22 mouse cellular contexts compared by ENCODE assay signal in genomic region chr12:70640186-70640585, GRCm38 (mm10).
DNase-seq lines count a peak whose midpoint lies in the region; ATAC-seq and TF ChIP-seq lines count a peak whose summit lies in the region.
"Had no signal": no experiment of that assay in that cellular context is flagged by ENCODE, and none has a peak within 500 bp of the region (broad histone marks: within the 10 kb centered on the region; RNA-seq: fewer than 3 reads in every experiment).

No protein-coding gene starts in this region.

- no peak for ATAC-seq in heart, embryonic 12.5 days (ENCODE audit: insufficient number of reproducible peaks, low FRiP score)
- no peak for ATAC-seq in intestine, embryonic 14.5 days (replicated peaks; ENCODE audit: low FRiP score, low TSS enrichment, low read depth)
- no peak for ATAC-seq in intestine, postnatal 0 days
- no peak for ATAC-seq in midbrain, embryonic 11.5 days (ENCODE audit: low FRiP score)
- no peak for ATAC-seq in midbrain, postnatal 0 days (ENCODE audit: low FRiP score)
- ATAC-seq: activated CD4-positive, CD25-positive, alpha-beta regulatory T cell, adult 4 months; CD4-positive, CD25-positive, alpha-beta regulatory T cell, adult 4 months; Patski had no signal

- H3K9me3 ChIP-seq in heart, embryonic 12.5 days (replicated peaks), result no peaks in the 10 kb centered on the region
- no peaks in the 10 kb centered on the region for H3K9me3 ChIP-seq in intestine, embryonic 14.5 days (ENCODE audit: control insufficient read depth, low read length)
- no peaks in the 10 kb centered on the region for H3K9me3 ChIP-seq in intestine, postnatal 0 days (ENCODE audit: control insufficient read depth)
- H3K9me3 ChIP-seq in midbrain, embryonic 11.5 days (ENCODE audit: control insufficient read depth, low read length), result no peaks in the 10 kb centered on the region
- no peaks in the 10 kb centered on the region for H3K9me3 ChIP-seq in midbrain, postnatal 0 days (ENCODE audit: low read length)
- H3K9me3 ChIP-seq: G1E had no signal

- no peak overlapping the region for H3K27ac ChIP-seq in heart, embryonic 12.5 days (ENCODE audit: poor library complexity, severe bottlenecking)
- H3K27ac ChIP-seq in intestine, embryonic 14.5 days (ENCODE audit: low read depth), result no peak overlapping the region
- no peak overlapping the region for H3K27ac ChIP-seq in intestine, postnatal 0 days (ENCODE audit: low read depth, low read length)
- H3K27ac ChIP-seq in midbrain, embryonic 11.5 days (ENCODE audit: low read depth, low read length), result no peak overlapping the region
- no peak overlapping the region for H3K27ac ChIP-seq in midbrain, postnatal 0 days (ENCODE audit: low read depth, low read length)

- H3K4me1 ChIP-seq in heart, embryonic 12.5 days (replicated peaks), result no peaks in the 10 kb centered on the region
- H3K4me1 ChIP-seq in intestine, embryonic 14.5 days (replicated peaks; ENCODE audit: control insufficient read depth, insufficient read depth, low read length), result no peaks in the 10 kb centered on the region
- no peaks in the 10 kb centered on the region for H3K4me1 ChIP-seq in intestine, postnatal 0 days (replicated peaks; ENCODE audit: control insufficient read depth, insufficient read depth, low read length)
- H3K4me1 ChIP-seq in midbrain, embryonic 11.5 days (ENCODE audit: control insufficient read depth, insufficient read depth, low read length), result no peaks in the 10 kb centered on the region
- no peaks in the 10 kb centered on the region for H3K4me1 ChIP-seq in midbrain, postnatal 0 days (ENCODE audit: insufficient read depth, low read length)

- H3K4me2 ChIP-seq in heart, embryonic 12.5 days, result no peak overlapping the region
- H3K4me2 ChIP-seq in intestine, embryonic 14.5 days (ENCODE audit: low read length), result no peak overlapping the region
- H3K4me2 ChIP-seq in intestine, postnatal 0 days (replicated peaks; ENCODE audit: low read depth), result no peak overlapping the region
- no peak overlapping the region for H3K4me2 ChIP-seq in midbrain, embryonic 11.5 days
- H3K4me2 ChIP-seq in midbrain, postnatal 0 days (ENCODE audit: low read depth, low read length, poor library complexity, severe bottlenecking), result no peak overlapping the region

- no peak for TF ChIP-seq CTCF in intestine, postnatal 0 days (IDR thresholded peaks at IDR 0.05; ENCODE audit: low read depth)
- TF ChIP-seq CTCF in midbrain, postnatal 0 days (IDR thresholded peaks at IDR 0.05), result no peak

- H3K9ac ChIP-seq in heart, embryonic 12.5 days, result no peak overlapping the region
- H3K9ac ChIP-seq in intestine, embryonic 14.5 days (ENCODE audit: low read length), result no peak overlapping the region
- H3K9ac ChIP-seq in intestine, postnatal 0 days (ENCODE audit: low read depth, low read length), result no peak overlapping the region
- H3K9ac ChIP-seq in midbrain, embryonic 11.5 days (ENCODE audit: low read length), result no peak overlapping the region
- no peak overlapping the region for H3K9ac ChIP-seq in midbrain, postnatal 0 days (replicated peaks; ENCODE audit: low read length, poor library complexity, severe bottlenecking)

- H3K27me3 ChIP-seq in heart, embryonic 12.5 days (replicated peaks), result no peaks in the 10 kb centered on the region
- H3K27me3 ChIP-seq in intestine, embryonic 14.5 days (replicated peaks; ENCODE audit: control insufficient read depth, insufficient read depth, low read length), result no peaks in the 10 kb centered on the region
- H3K27me3 ChIP-seq in intestine, postnatal 0 days (replicated peaks; ENCODE audit: control insufficient read depth, insufficient read depth, low read length), result no peaks in the 10 kb centered on the region
- no peaks in the 10 kb centered on the region for H3K27me3 ChIP-seq in midbrain, embryonic 11.5 days (ENCODE audit: control insufficient read depth, insufficient read depth, low read length)
- H3K27me3 ChIP-seq in midbrain, postnatal 0 days (ENCODE audit: insufficient read depth, low read length), result no peaks in the 10 kb centered on the region
- H3K27me3 ChIP-seq: CH12.LX, Patski had no signal

- peak; percentile 83 for DNase-seq in heart, adult 11 months
- DNase-seq in intestine, embryonic 14.5 days (ENCODE audit: low spot score), result peak; percentile 20
- peak; percentile 57 for DNase-seq in midbrain, embryonic 11.5 days (ENCODE audit: low spot score, missing footprints)
- DNase-seq in midbrain, postnatal 0 days (ENCODE audit: low spot score), result no peak
- DNase-seq in testis, postnatal 10 days (ENCODE audit: low spot score), result peak; percentile 19
- DNase-seq in testis, postnatal 14 days (ENCODE audit: low spot score), result no peak
- DNase-seq: adrenal gland, adult 2 months; adrenal gland, adult 8-10 months; adrenal gland, postnatal 10 days; adrenal gland, postnatal 14 days; adrenal gland, postnatal 25 days; adrenal gland, postnatal 36 days; B cell, adult 2 months; cerebellum, adult 11 months; cerebellum, adult 11-12 months had no signal

- 82% methylated on average over 2 of the region's 2 CpGs for WGBS in heart, embryonic 12.5 days
- WGBS in intestine, embryonic 14.5 days, result 78% methylated on average over 2 of the region's 2 CpGs
- 83% methylated on average over 2 of the region's 2 CpGs for WGBS in intestine, postnatal 0 days
- 74% methylated on average over 2 of the region's 2 CpGs for WGBS in midbrain, embryonic 11.5 days
- 72% methylated on average over 2 of the region's 2 CpGs for WGBS in midbrain, postnatal 0 days

- H3K4me3 ChIP-seq in heart, embryonic 12.5 days, result no peak overlapping the region
- no peak overlapping the region for H3K4me3 ChIP-seq in intestine, embryonic 14.5 days (ENCODE audit: low read depth, low read length)
- no peak overlapping the region for H3K4me3 ChIP-seq in intestine, postnatal 0 days (ENCODE audit: low read depth, low read length)
- H3K4me3 ChIP-seq in midbrain, embryonic 11.5 days (ENCODE audit: low read depth, low read length), result no peak overlapping the region
- no peak overlapping the region for H3K4me3 ChIP-seq in midbrain, postnatal 0 days (ENCODE audit: low read depth, low read length)

- no peaks in the 10 kb centered on the region for H3K36me3 ChIP-seq in heart, embryonic 12.5 days
- H3K36me3 ChIP-seq in intestine, embryonic 14.5 days (ENCODE audit: control insufficient read depth, insufficient read depth, low read length), result no peaks in the 10 kb centered on the region
- no peaks in the 10 kb centered on the region for H3K36me3 ChIP-seq in intestine, postnatal 0 days (ENCODE audit: control insufficient read depth, insufficient read depth)
- H3K36me3 ChIP-seq in midbrain, embryonic 11.5 days (ENCODE audit: control insufficient read depth, insufficient read depth, low read length), result no peaks in the 10 kb centered on the region
- H3K36me3 ChIP-seq in midbrain, postnatal 0 days (ENCODE audit: insufficient read depth, low read length), result no peaks in the 10 kb centered on the region
- H3K36me3 ChIP-seq: G1E had no signal

Comparison
In these comparisons a context has a peak if more than half of its experiments do, and no peak if none do; other contexts are left out.
1. DNase-seq: peak in heart, adult 11 months (single experiment), intestine, embryonic 14.5 days (single experiment), midbrain, embryonic 11.5 days (single experiment) and testis, postnatal 10 days (single experiment); none in midbrain, postnatal 0 days (single experiment) and testis, postnatal 14 days (single experiment).